Mouse (Mus musculus): ENCODE measurements at regions not wholly inside any gene's neighbourhood (a gene's known extent, or its start where the extent isn't known, plus 50 kb on each side); places are given as distances from the start of the nearest gene placed in this dataset.

DNA sequence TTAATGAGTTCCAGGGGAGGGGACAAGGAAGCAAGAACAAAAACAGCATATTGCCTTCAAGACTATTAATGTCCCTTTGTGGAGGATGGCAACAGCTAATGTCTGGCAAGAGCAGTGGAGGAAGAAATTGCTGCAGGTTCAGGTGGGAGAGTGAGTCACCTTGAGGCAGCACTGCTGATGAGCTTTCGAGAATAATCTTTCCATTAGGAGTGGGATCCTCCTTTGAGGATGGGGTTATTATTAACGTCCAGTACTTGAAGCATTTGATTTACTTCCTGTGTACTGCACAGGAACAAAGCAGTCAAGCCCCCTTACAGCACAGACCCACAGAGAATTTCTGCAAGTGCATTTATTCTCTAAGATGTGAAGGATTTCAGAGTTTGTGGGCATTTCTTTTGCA lies 671.2 kb upstream of the Stxbp6 start:
- no peak for DNase-seq (ENCODE audit: low spot score)

GRCm38 (mm10) chr12:45744619-45745018 lies 670.1 kb upstream of the Stxbp6 start:
- no peak for DNase-seq (ENCODE audit: low spot score)

DNA sequence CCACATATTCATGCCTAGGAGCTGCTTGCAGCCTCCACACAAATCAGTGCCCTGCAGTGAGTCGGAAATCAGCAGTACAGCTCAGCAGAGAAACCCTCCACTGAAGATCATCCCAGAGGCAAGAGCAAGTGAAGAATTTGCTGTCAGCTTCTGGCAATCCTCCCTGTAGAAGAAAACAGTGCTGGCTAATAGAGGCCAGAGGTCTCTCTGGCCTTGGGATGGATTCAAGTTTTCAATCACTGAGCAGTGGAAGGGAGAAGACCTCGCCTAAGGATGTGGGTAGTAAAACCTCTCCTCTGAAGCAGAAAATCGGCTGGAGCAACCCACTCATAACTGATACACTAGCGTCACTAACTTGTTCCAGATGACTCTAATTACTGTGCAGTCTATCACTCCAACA lies 659.2 kb upstream of the Stxbp6 start:
- DNase-seq (ENCODE audit: low spot score): no peak

- DNase-seq (ENCODE audit: low spot score): no peak
Observed at GRCm38 (mm10) chr12:45724565-45725370, 650.3 kb upstream of the Stxbp6 start.

DNA sequence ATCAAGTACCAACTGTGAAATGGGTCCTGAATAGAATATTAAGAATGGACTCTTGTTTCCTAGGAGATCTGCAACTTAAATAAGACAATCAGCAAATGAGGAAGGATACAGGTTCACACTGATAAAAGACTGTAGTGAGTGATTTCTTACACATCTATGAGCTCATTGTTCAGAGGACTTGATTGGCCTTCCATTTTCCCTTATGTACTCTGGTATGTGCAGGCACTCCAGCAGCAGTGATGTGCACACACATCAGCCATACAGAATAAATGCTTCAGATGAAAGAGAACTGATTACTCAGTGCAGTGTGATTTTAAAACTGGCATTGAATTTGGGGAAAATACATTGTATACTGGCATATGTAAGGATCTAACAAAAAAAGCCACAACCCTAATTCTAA lies 636.8 kb upstream of the Stxbp6 start:
- no peak for DNase-seq (ENCODE audit: low spot score)

- DNase-seq (ENCODE audit: low spot score): no peak
Observed at GRCm38 (mm10) chr12:45710766-45711165, 636.3 kb upstream of the Stxbp6 start.

DNA sequence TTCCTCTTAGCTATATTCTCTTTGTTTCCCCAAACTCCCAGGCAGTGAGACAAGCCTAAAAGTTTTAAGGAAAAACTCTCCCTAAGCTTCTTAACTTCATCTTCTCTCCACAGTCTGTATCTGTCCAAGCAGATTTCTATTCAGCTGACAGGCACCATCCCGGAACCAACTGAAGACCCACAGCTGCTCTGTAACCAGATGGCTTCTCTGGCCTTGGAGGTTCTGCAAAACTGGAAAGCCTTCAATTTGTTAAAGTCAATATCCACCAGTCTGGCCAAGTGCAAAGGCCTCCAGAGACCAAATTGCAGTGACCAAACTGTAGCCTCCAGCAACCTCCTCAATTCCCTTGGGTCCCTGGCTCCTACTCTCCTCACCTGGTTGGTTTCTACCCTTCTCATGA lies 614.8 kb upstream of the Stxbp6 start:
- no peak for DNase-seq (ENCODE audit: low spot score)

DNA sequence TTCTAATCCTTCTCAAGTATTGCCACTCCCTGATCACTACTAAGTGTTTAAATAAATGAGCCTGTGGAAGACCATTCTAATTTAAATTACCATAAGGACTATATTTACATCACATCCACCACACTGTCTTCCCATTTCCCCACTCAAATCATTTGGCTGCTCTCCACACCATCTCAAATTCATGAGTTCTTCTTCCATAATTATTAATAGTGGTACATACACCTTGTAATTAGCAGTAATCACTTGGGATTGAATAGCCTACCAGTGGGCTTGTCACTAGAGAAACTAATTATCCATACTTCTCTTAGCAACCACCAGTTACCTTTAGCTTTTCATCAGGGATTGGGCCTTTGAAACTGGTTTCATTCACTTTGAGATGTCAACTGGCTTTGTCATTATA lies 612.3 kb upstream of the Stxbp6 start:
- DNase-seq (ENCODE audit: low spot score): no peak

DNA sequence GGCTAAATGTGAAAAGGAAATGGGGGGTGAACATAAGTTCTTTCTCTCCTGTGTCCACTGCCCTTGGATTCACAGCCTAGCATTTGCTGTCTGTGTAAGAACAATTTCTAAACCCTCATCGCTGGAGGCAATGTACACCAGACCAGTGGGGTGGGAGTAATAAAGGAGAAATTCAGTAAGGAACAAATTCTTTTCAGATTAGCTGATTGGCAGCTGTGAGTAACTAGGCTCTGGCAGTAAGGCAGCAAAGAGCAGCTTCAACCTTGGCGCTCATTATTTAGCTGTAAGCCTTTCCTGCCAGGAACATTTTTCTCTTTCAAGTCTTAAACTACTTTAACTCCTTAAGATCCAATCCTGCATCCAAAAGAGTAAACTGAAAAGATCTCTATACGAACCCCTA lies 597.9 kb upstream of the Stxbp6 start:
- no peak for DNase-seq (ENCODE audit: low spot score)

GRCm38 (mm10) chr12:45671554-45671948 lies 597.0 kb upstream of the Stxbp6 start:
- DNase-seq (ENCODE audit: low spot score): no peak

DNA sequence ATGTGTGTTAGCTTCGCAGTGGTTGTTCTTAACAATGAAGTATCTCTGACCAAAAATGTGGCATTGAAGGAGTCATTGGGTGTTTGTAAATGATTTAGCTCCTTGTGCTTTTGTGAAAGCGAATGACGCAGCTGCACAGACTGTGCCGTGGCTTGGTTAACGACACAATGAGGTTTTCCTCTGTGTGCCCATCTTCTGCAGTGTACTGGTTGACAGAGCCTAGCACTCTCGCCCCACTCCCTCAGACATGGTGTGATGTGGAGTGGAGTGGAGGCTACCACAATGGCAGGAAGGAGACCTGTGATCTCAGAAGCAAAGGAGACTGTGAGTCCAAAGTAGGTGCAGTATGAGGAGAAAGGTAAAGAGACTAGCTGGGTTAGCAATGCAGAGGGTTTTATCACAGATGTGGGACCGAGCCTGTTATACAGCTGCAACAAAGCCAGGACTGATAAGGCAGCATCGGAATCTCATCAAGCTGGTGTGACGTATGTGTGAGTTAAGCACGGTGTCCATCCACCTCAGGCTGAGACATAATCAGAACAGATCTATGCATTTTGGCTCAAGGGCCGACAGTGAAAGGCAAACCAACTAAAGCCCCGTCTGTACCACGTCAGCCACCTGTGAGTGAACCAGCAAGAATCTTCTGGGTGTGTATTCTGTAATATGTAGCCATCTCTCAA lies 596.5 kb upstream of the Stxbp6 start:
- no peak for DNase-seq (ENCODE audit: low spot score)

DNA sequence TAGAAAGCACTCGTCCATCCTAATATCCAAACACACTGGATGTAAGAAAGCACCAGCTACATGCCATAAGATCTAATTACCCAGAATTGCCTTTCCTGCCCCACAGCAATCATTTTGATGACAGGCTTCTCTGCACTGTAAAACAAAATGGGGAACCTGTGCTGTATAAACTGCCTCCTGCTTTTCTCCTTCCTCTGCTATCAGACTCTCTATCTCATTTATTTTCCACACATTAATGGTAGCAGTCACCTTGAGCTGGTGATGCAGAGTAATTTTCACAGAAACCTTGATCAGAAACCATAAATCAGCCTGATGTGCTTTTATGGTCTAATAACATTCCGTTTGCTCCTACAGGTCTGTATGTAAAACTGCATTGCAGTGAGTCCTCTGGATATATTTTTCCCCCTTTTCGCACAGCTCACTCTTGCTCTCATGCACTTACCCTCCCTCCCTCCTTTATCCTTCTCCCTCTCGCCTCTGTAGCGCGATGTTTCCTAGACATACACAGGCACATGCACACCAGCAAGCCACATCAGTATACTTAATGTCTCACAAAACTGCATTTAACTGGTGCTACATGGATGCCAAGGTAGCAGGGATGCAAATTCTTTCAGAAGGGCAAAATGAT lies 595.9 kb upstream of the Stxbp6 start:
- DNase-seq (ENCODE audit: low spot score): no peak

GRCm38 (mm10) chr12:45659612-45660011 lies 585.1 kb upstream of the Stxbp6 start:
- no peak for DNase-seq (ENCODE audit: low spot score)

GRCm38 (mm10) chr12:45656574-45656973 lies 582.1 kb upstream of the Stxbp6 start:
- DNase-seq (ENCODE audit: low spot score): no peak

DNA sequence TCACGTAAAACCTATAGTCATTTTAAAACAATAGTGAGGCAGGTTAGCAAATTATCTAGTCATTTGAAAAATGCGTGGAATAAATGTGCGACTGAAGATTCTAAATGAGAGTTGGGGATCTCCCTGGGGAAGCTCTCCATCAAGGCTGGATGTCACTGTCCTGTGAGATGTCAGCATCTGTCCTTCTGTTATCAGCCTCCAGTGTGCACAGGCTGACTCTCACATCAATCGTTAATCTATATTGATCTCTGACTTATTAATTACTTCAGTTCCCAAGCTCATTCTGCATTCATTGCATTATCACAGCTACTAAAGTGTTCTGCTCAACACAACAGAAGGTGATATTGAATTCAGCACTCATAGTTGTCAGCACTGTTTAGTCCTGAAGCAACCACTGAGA lies 574.1 kb upstream of the Stxbp6 start:
- no peak for DNase-seq (ENCODE audit: low spot score)

DNA sequence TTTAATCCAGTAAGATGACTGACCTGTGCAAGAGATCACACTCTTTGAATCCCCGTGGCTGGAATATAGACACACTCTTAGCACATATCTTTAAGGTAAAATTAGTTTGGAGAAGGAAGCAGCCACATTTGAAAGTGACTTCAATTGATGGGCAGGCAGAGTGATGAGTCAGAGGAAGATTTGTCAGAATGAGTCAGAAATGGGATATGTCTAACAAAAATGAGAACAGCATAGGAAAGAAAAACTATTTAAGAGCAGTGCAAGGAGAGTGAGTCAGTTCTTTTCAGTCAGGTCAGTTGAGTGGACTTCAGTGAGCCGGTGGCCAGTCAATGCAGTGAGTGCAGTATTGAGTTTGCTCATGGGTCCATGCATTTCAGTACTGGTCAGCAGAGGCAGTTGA lies 569.7 kb upstream of the Stxbp6 start:
- DNase-seq (ENCODE audit: low spot score): no peak

DNA sequence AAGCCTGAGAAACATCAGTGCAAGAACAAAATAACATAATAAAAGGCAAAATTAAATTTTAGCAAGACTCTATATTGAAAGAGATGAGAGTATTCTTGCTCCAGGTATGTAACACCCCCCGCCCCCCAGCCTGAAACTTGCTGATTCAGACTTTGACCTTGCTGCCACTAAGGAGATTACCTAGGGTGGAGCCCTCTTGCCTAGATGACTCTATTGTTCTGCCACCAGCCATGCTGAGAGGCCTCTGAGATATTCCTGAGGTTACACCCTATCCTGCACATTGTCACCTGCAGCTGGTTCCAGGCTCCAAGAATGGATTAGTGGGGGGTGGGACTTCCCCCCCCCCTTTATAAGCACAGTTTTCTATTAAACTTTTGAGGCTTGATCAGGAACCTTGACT lies 548.3 kb upstream of the Stxbp6 start:
- no peak for DNase-seq (ENCODE audit: low spot score)

- DNase-seq (ENCODE audit: low spot score): no peak
Observed at GRCm38 (mm10) chr12:45620056-45620455, 545.5 kb upstream of the Stxbp6 start.

DNA sequence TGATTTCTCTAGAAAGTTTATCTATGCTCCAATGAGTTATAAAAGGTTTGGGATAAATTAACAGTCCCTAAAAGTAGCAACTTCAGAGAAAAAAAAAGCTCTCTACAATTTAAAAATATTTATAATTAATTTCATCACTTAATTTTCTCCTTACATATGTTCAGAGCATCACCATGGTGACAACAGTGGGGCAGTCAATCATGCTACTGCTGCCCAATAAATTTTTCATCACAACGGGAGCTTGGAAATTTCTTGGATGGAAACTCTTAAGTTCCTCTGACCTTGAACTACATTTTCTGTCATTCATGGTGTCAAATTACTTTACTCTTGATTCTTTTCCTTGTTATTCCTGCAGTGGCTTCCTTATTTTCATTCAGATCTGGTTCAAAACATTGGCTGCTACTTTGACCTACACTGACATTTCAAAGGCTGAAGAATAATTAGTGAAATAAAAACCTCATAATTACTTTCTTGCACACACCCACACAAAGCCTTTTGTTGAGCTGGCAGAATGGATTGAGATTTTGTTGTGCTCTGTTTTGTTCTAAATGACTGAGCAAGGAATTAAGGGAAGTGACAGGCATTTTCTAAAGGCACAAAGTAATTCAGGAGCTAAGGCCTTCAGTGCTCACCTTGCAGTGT lies 540.1 kb upstream of the Stxbp6 start:
- no peak for DNase-seq (ENCODE audit: low spot score)

DNA sequence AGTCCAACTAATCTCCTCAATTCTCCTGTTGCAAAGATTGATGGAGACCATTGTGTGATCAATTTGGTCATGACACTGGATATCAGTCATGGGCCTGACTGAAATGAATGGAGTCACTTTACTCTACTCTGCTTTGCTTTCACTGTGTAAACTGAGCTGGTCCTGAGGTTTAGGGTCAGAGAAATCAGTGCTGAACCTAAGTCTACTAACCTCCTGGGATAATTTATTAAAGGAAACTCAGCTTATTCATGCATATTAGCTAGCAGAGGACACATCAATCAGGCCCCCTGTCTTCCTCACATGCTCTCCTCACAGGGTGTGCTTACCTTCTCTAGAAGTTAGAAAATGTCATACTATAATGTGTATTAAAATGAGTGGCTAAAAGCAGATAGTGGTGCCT lies 539.6 kb upstream of the Stxbp6 start:
- no peak for DNase-seq (ENCODE audit: low spot score)

DNA sequence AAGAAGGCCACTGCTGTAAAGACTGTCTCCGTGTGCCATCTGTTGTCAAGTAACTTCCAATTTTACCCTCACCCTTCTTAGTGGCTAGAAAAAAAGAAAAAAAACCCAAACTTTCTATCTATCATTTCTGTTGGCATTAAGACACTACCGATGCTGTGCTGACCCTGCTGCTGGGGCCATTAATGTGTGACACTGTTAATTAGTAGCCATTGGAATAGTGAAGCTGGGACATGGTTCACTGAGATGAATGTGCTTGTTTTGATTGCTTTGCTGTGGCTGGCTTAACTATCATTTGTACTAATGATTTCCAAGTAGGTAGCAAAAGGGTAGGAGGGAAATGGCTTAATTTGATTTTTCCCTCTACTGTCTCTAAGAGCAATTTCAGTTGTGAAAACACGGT lies 524.9 kb upstream of the Stxbp6 start:
- no peak for DNase-seq (ENCODE audit: low spot score)

DNA sequence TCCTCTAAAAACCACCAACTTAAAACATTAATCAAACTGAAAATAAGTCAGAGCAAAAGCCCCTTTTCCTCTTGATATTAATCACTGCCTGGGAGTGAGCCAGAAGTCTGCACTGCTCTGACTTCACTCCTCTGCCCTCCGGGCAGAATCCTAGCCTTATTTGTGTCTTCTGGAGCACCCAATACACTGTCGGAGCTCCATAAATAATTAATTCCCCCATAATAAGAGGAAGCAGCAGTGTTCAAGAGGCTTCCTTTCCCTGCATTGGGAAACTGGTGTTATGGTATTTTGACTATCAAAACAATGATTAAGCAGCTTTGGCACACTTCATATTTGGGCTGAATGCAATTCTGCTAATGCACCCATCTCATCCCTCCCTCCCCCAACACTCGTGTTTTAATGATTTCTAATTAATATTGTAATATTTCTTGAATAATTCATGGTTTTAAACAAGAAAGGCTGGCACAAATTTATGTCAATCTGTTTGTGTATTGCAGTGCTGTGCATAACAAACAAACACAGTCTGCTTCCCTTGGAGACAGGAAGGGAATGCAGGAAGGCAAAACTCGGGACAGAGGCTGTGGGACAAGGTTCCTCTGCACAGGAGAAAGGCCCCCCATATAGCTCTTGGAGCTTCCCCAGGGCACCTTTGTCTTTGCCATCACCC lies 523.5 kb upstream of the Stxbp6 start:
- DNase-seq (ENCODE audit: low spot score): no peak

All from lung, postnatal 25 days (tissue).